Mouse (Mus musculus) adrenal gland, postnatal 4 days (tissue): ENCODE data around the gene Oard1. TPM values are rescaled to one million over a fixed set of nuclear protein-coding genes. Genes with fewer than 3 reads are reported as not detected.

Experiments
- DNase-seq, 2 experiments: peaks; one replicate each; pipeline ENCODE4 v3.0.0; 2021 to 2022; ENCODE audit warnings: low spot score in 2 of 2, mixed read lengths in 2 of 2
- long read RNA-seq, 2 experiments: library from polyadenylated mRNA; stranded (forward); transcript quantifications; one replicate each; pipeline ENCODE4 v2.0.0; 2021
- total RNA-seq, 2 experiments: library from RNA; stranded (reverse); gene quantifications; 2 replicates each; pipeline ENCODE4 v1.2.3; 2021

The Oard1 gene
- 10 to 100 TPM; 25.6 to 26.9 TPM for total RNA-seq
- long read RNA-seq, experiment 1, transcript Oard1-202 (6 exons, 1,324 nt): major isoform, 13 of 27 reads
- long read RNA-seq, experiment 1, partial matches to known transcripts: 3 of 27 reads
- long read RNA-seq, experiment 1, other reads (novel, unspliced or antisense): 7 of 27 reads
- long read RNA-seq, experiment 2, transcript Oard1-201 (6 exons, 1,135 nt): minor isoform, 6 of 46 reads
- long read RNA-seq, experiment 2, transcript Oard1-202 (6 exons, 1,324 nt): major isoform, 12 of 46 reads
- long read RNA-seq, experiment 2, partial matches to known transcripts: 8 of 46 reads
- long read RNA-seq, experiment 2, other reads (novel, unspliced or antisense): 20 of 46 reads

GRCm38 (mm10) chr17:48409380-48410298 lies at the start of gene Oard1, which contains the start of gene Nfya:
Gene Oard1 (plus strand): TSS chr17:48410014.
Gene Nfya (minus strand): TSS chr17:48409906.
- DNase-seq: peak; percentile 98 to 100

DNA sequence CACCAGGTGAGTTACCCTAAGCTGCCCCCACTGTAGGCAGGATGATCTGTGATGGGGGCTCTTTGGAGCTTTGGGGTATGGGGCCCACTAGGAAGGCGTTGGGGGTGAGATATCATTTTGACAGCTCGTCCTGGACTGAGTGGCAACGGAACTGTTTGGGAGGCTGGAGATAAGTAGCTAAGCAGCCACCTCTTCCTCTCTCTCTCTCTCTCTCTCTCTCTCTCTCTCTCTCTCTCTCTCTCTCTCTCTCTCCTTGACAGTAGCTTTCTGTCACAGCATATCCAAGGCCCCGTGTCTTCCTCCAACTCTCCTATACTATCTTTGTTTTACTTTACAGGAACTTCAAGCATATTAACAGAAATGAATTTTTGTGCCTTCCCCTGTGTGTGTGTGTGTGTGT lies 49.4 kb upstream of the Oard1 start:
- DNase-seq: no peak

DNA sequence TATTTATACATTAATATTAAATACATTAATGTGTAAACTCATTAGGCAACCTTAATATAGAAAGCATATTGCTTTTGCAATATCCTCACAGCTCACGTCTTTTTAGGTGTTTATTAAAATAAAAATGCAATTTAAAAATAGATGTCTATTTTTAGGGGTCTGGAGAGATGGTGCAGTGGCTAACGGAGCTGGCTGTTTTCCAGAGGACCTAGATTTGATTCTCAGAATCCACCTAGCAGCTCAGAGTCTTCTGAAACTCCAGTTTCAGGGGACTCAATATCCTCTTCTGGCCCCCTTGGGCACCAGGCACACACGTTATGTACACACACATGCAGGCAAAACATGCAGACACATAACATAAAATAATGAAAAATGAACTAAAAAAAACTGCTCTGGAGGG lies 47.5 kb upstream of the Oard1 start:
- no peak for DNase-seq

DNA sequence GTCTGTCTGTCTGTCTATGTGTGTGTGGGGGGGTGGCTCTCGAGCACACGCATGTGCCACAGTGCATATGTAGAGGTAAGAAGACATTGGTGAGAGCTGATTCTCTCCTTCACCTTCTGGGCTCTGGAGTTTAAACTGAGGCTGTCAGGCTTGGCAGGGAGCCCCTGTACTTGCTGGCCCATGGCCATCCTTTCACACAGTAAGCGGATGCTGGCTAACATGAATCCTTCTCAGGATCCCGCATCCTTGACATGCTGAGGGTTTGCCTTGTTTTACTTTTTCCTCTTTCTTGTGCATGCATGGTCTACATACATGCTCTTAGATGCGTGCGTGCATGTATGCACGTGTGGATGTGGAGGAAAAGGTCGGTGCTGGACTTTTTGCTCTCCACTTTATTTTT lies 46.8 kb upstream of the Oard1 start:
- no peak for DNase-seq

DNA sequence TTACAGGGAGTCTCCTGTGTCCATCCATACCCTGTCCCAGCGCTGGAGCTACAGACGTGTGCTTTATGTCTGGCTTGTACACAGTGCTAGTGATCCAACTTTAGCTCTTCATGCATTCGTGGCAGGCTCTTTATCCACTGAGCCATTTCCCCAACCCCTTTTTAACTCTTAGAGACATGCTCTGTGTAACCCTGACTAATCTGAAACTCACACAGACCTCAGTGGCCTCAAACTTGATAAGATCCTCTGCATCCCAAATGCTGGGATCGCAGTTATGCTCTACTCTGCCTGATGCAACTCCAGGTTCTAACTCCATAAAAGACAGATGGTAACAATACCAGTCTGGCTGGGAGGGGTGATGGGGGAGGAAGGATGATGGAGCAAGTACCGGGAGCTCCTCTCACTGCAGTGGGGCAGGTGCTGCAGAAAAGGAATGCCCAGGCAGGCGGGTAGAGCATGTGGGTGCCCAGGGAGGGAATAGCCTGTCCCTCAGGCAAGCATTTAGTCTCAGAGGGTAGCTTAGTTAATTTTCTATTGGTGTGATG lies 46.3 kb upstream of the Oard1 start:
- no peak for DNase-seq

DNA sequence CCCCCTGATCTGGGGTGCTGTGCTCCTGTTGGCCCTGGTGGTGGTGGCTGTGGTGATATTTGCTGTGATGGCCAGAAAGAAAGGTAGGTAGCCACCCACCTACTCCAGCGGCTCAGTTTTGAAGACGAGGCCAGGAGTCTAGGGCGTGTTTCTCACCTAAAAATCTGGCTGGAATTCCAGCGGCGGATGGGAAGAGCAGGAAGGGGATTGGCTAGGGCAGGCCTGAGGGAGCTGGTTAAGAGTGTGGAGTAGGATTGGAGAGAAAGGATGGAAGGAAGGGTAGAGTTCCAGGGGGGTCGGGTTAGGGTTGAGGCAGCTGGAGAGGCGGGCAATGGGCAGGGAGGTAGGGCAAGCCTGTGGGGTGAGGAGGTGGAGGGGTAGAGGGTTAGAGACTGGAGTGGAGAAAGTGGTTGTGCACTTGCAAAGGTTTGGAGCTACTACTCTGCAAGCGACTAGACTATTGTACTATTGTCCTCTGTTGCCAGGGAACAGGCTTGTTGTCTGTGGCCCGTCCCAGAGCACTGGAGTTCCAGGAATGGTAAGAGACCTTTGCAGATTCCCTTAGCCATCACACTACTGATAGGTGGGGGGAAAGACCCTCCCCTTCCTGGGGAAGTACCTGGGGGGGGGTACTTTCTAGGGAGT lies 44.2 kb upstream of the Oard1 start:
- DNase-seq: no peak

DNA sequence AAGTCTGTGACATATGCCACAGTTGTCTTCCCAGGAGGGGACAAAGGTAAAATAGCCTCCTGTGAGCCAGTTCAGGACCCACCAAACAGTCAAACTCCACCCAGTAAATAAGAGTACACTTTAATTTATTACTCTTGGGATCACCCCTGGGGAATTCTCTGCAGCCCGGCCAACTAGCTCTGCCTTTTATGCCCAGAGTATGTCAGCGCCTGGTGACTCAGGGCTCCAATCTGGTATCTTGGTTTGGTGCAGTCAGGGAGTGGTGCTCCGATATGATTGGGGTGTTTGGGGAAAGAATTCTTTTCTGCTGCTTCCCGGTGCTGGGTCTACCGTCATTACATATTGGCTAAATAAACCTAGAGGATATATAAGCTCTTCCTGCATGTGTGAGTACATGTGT lies 43.0 kb upstream of the Oard1 start:
- no peak for DNase-seq

DNA sequence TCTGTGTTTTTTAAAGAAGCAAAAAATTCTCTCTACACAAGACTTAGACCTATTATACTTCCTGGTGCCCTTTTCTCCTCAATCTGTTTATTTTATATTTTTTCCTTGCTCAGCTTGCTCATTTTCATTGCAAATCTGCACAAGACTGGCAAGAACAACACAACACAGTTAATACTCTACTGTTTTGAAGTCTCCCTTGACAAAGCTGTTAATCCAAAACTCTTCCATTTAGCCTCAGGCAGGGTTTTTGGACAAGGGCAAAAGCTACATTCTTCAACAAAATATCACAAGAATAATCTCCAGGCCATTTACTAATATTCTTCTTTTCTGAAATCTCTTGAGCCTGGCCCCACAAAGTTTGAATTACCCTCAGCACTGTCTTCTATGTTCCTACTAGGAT lies 38.2 kb upstream of the Oard1 start:
- no peak for DNase-seq

DNA sequence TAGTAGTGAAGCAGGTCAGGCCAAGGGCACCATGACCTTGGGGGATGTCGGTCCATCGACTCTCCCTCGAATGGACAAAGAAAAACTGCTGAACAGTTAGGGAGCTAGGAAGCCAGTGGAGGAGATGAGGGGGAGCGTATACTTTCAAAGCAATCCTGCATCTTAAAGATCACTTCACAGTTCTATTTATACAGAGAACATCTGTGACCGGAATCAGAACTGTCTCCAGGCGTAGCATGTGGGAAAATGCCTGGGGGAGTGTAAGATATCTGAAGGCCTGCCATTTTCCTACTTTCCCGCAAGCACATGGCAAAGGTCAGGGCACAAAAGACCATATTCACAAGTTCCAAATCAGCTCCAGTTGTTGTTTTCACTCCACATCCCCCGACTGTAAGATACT lies 36.8 kb upstream of the Oard1 start:
- DNase-seq: no peak

DNA sequence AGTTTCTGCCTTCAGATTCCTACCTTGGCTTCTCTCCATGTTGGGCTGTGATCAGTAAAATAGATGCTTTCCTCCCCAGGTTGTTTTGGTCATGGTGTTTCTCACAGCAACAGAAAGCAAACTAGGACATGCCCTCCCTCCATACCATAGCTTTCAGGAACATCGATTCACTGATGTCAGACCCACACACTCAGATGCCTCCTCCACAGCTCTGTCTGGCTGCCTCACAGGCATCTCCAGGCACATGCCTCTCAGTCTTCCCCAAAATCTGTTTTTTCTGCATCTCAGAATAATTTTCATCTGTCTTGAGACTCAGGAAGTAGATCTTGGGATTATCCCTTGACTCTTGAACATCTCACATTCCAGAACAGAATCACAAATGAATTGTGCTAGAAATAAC lies 33.7 kb upstream of the Oard1 start:
- DNase-seq: no peak

GRCm38 (mm10) chr17:48379050-48379449 lies 30.8 kb upstream of the Oard1 start:
- DNase-seq: no peak

GRCm38 (mm10) chr17:48385786-48386461 lies 23.9 kb upstream of the Oard1 start:
- no peak for DNase-seq

- DNase-seq: no peak
Measured at GRCm38 (mm10) chr17:48388666-48389065, 21.1 kb upstream of the Oard1 start.

DNA sequence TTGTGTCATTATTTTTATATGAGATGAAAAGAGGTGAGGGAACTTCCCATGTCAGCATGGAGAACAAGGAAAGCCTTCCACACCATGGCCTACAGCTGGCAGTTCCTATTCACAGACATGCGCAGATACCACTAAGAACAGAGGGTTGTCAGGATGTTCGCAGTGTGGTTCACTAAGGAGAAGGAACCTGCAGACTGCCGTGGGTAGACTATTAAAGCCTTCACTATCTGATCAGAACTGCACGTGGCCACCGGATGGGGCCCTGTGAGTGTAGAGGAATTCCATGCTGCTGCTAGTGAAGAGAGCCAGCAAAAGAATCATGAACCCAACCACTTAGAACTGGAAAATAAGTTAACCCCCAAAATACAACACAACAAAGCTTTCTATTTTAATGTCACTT lies 20.4 kb upstream of the Oard1 start:
- DNase-seq: no peak

DNA sequence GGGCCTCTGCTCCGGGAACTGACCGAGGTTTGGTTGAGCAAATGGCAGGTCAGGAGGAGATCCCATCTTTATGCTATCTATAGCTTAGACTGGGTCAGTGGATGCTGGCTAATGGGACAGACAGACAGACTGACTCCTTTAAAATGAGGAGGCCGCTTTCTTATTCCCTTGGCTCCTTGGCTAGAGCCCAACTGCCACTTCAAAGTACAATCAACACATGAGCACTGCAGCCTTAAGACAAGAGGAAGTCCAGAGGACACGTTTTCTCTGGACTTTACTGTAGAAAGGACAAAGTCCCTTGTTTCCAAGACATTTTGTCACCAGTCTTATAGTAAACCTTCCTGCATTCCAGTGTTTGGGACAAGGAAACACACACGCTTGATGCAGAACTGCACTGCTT lies 18.4 kb upstream of the Oard1 start:
- DNase-seq: no peak

DNA sequence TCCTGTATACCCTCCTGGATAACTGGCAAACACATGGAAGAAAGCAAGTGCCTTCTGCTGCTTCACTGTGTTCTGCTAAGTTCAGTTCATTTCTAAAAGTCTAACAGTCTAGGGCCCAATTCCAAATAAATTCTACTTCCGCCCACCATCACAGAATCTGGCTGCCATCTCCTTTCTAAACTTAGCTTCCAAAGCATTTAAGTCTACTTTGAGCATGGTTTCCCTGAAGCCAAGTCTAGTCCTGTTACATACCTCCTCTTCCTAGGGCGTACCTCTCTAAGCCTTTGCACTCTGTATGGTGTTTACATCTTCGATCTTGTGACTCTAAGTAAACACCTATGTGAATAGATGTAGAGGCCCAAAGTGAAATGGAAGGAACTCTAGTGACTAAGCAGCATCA lies 17.2 kb upstream of the Oard1 start:
- DNase-seq: no peak

GRCm38 (mm10) chr17:48401710-48402109 lies 8.1 kb upstream of the Oard1 start:
- DNase-seq: no peak

DNA sequence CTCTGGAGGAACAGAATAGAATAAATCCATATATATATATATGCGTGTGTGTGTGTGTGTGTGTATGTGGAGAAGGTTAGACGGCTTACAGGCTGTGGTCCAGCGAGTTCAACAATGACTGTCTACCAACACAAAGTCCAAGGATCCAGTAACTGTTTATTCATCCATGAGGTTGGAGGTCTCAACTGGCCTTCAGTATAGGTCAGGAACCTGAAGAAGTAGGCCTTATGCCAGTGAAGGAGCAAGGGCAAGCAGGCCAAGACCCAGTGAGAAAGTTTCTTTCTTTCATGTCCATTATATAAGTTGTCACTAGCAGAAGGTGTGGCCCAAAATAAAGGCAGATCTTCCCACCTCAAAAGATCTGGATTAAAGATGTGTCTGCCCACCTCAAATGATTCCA lies 7.1 kb upstream of the Oard1 start:
- no peak for DNase-seq

DNA sequence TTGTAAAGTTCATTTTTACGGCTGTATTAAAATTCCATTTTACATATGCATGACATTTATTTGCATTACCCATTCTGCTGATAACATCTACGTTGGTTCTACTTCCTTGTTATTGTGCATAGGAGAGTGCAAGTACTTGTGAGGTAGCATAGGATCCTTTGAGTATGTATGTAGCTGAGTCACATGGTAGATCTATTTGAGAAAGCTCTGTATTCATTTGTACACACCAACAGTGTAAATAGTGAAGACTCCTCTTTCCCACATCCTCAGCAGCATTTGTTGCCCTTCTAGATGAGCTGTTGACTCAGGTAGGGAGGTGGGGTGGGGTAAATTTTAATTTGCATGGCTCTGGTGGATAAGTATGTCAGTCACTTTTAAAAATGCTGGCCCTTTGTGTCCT lies 6.0 kb upstream of the Oard1 start:
- DNase-seq: no peak

GRCm38 (mm10) chr17:48404706-48405105 lies 5.1 kb upstream of the Oard1 start:
- no peak for DNase-seq

DNA sequence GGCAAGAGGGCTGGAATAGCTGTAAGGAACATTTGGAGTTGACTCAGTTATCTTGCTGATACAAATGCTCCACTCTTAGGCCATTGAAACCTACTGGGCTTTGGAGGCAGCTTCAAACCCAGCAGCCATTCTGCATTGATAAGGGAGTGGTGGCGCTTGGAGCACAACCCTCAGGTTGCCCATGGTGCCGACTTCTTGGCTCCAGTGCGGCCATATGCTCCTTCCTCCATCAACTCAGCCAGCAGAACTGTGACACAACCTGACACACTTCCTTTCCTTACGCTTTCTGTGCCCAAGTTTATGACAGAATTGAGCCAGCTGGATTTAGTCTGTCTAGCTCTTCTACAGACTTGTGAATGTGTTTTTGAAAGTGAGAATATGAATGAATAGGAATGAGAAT lies 2.7 kb upstream of the Oard1 start:
- DNase-seq: no peak
